Mouse (Mus musculus) cortical plate, adult 2 months (tissue): Measurements from ENCODE around the gene Ppp1r16b. TPM values are rescaled to one million over a fixed set of nuclear protein-coding genes. Genes with fewer than 3 reads are reported as not detected.

Experiments used
- H3K27ac ChIP-seq: fragments of 200-500 bp; 2 replicates; pipeline ENCODE4 v1.5.1; 2012; ENCODE audit warnings: low read length, control low read depth, inconsistent platforms; ENCODE audit not compliant: insufficient read depth
- H3K4me1 ChIP-seq: fragments of 200-500 bp; 2 replicates; pipeline ENCODE4 v1.6.1; 2011; ENCODE audit warnings: low read length; ENCODE audit not compliant: control insufficient read depth, insufficient read depth
- H3K4me3 ChIP-seq: fragments of 200-500 bp; 2 replicates; pipeline ENCODE4 v1.5.1; 2011; ENCODE audit warnings: mild to moderate bottlenecking, low read length, control low read depth; ENCODE audit not compliant: insufficient read depth
- CTCF ChIP-seq: fragments of 200-500 bp; IDR thresholded peaks from 2 replicates; pipeline ENCODE4 v1.5.1; 2011; ENCODE audit warnings: mild to moderate bottlenecking, control low read depth, low read length; ENCODE audit not compliant: insufficient read depth; ENCODE audit errors: extremely low read depth
- POLR2A ChIP-seq: fragments of 200-500 bp; IDR thresholded peaks from 2 replicates; pipeline ENCODE4 v1.6.1; 2011; ENCODE audit warnings: mild to moderate bottlenecking, low read length, control low read depth; ENCODE audit not compliant: insufficient read depth; ENCODE audit errors: extremely low read depth
- polyA plus RNA-seq: library from polyadenylated mRNA; depleted of rRNA; stranded (reverse); fragments of >200 nt; gene quantifications from 2 replicates; pipeline ENCODE4 v1.2.3, GENCODE M21; 2012; rRNA removed

The Ppp1r16b gene
- polyA plus RNA-seq, 1 experiment, result 55.4 TPM

DNA sequence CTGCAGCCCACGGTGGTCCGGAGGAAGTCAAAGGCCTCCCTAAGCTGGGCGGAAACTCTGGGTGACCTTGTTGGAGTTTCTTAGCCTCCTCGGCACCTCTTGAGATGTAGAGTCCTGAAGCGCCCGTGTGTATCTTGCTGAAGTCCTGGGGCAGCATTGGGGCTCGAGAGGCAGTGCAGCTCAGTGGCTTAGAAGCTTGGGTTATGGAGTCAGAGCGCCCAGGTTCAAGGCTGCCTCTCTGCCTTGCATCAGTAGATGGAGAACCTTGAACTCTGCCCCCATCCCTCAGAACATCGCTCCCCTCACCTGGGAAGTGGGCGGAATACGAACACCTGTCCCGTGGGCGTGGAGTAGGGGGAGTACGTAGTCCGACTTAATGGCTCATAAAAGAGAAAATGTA is 129.8 kb downstream of the Ppp1r16b start:
- Histone ChIP-seq H3K4me3 (peak overlapping the region; percentile 66), H3K4me1 (peaks cover 4% of the 10 kb centered on the region; the same call in 1 of the 2 replicates), H3K27ac (no peak overlapping the region)
- TF ChIP-seq POLR2A (no peak), CTCF (no peak)

DNA sequence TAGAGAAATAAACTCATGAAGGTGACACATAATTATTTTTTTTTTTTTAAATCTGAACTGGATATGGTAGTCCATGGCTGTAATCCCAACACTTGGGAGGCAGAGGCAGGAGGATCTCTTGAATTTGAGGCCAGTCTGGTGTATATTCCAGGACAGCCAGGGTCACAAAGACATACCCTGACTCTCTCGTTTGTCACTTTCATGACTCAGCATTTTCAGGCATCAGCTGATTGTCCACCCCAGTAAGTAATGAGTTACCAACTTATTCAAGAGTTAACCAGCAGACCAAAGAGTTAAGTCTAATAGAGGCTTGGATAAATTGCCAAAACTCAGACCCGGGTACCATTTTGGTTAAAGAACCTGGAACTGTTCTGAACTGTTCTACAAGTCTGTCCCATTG is 130.7 kb downstream of the Ppp1r16b start:
- Histone ChIP-seq H3K27ac (no peak overlapping the region), H3K4me3 (no peak overlapping the region), H3K4me1 (peaks cover 4% of the 10 kb centered on the region; the same call in 1 of the 2 replicates)
- TF ChIP-seq CTCF (no peak), POLR2A (no peak)

DNA sequence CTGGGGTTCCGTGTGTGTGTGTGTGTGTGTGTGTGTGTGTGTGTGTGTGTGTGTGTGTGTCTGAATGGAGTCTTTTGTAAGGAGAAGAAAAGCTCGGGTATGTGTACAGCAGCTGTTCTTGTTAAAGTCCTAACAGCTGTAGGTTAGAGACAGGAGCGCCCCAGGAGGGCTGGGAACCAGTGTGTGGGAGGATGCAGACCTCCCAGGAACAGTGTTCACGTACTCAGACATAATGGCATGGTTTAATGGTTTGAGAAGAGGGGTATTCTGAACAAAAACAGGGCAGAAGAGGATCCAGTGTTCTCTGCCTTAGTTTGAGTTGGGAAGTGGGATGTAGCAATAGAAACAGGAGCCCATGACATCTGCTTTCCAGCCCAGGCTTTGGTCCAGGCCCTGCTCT is 134.1 kb downstream of the Ppp1r16b start:
- peaks cover 2% of the 10 kb centered on the region; the same call in 1 of the 2 replicates for H3K4me1 ChIP-seq
- no peak overlapping the region for H3K4me3 ChIP-seq
- H3K27ac ChIP-seq, result no peak overlapping the region
- no peak for TF ChIP-seq CTCF
- TF ChIP-seq POLR2A, result no peak

DNA sequence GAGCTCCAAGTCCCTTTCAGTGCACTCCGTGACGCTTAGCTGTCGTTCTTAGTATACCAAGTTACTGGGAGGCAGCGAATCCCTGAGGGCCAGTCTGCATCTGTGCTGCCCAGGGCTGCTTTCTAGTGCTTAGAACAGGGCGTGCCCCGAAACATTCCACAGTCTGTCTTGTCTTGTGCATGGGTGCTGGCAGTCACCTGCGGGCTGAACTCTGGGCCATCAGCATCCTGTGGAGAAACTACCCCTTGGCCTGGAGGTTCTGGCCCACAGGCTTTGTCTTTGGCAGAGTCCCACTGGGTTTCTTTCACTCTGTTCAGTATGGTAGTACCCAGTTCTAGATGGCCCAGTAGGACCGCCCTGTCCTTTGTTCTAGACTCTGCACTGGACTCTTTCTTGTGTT is 135.6 kb downstream of the Ppp1r16b start:
- H3K4me3 ChIP-seq, result no peak overlapping the region

DNA sequence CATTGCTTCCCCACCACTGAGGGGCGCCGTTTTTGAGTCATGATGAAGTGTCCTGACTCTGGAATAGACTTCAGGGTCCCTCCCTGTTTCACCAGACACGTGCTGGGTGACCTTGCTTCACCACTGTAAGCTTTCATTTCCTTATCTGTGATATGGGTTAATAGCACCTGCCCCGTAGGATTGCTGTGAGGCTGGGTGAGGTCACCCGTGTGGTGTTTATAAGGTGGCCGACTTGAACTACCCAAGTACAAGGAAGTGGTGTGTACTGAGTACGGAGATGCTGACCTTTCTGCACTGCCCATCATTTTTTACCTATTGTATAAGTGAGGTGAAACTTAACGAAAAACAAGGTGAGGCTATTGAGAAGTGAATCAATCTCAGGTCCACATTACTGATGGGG is 138.4 kb downstream of the Ppp1r16b start:
- Histone ChIP-seq H3K27ac (no peak overlapping the region), H3K4me3 (no peak overlapping the region), H3K4me1 (no peaks in the 10 kb centered on the region)
- no peak for TF ChIP-seq POLR2A
- TF ChIP-seq CTCF, result no peak

More for the DNA sequence above, 135.6 kb downstream of the Ppp1r16b start:
- no peaks in the 10 kb centered on the region for H3K4me1 ChIP-seq
- H3K27ac ChIP-seq, result no peak overlapping the region
- no peak for TF ChIP-seq CTCF
- TF ChIP-seq POLR2A, result no peak

DNA sequence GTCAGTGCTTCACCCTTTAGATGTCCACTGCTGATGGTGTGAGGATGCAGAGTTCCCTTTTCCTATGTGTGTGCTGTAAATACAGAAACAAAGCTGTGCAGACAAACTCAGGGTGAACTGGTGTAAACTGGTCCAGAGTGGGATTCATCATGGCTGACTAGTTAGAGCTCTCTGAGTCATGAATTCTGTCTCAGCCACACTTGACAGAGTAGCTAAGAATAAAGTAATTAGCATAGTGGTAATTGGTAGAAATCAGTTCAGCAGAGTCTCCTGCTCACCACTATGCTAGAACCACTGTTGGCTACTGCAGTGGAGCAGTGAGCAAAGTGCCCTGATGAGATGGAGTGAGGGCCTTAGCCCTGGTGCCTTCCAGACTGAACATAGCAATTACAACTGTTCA is 150.5 kb downstream of the Ppp1r16b start:
- no peak for TF ChIP-seq CTCF
- Histone ChIP-seq H3K4me1 (peaks cover 2% of the 10 kb centered on the region; the same call in 1 of the 2 replicates), H3K27ac (no peak overlapping the region)

More for the DNA sequence above, 150.5 kb downstream of the Ppp1r16b start:
- no peak overlapping the region for H3K4me3 ChIP-seq

Other genes with a start within 250 kb of the Ppp1r16b start
- gene Adig, start 162.8 kb upstream of the Ppp1r16b start, polyA plus RNA-seq, result not detected in 2 replicates
- gene Arhgap40, start 152.6 kb upstream of the Ppp1r16b start, polyA plus RNA-seq, result 1.3 TPM in 2 replicates
- 73.8 and 87.3 TPM in 2 replicates for gene Slc32a1, start 54.6 kb upstream of the Ppp1r16b start, polyA plus RNA-seq
- gene Actr5, start 40.5 kb upstream of the Ppp1r16b start, polyA plus RNA-seq, result 6.9 and 7.4 TPM in 2 replicates
- 2.0 and 2.2 TPM in 2 replicates for gene Fam83d, start 102.7 kb downstream of the Ppp1r16b start, polyA plus RNA-seq
- 28.5 and 29.1 TPM in 2 replicates for gene Dhx35, start 129.4 kb downstream of the Ppp1r16b start, polyA plus RNA-seq